Mouse (Mus musculus) kidney, adult 2 months (tissue): ENCODE results near the gene Abcf1.
A peak's percentile ranks its signal among the peaks of the same experiment; 100 is the strongest.

Source experiments
- CTCF ChIP-seq: fragments of 200-500 bp; conservative IDR thresholded peaks from 2 replicates; pipeline ENCODE4 v1.5.1; 2011; ENCODE audit warnings: low read depth, mild to moderate bottlenecking, control low read depth, low read length, moderate library complexity, mixed read lengths; ENCODE audit not compliant: insufficient read depth, insufficient read length
- POLR2A ChIP-seq: fragments of 200-500 bp; IDR thresholded peaks from one replicate; pipeline ENCODE4 v1.6.1; 2011; ENCODE audit warnings: low read depth, low read length, control low read depth

DNA sequence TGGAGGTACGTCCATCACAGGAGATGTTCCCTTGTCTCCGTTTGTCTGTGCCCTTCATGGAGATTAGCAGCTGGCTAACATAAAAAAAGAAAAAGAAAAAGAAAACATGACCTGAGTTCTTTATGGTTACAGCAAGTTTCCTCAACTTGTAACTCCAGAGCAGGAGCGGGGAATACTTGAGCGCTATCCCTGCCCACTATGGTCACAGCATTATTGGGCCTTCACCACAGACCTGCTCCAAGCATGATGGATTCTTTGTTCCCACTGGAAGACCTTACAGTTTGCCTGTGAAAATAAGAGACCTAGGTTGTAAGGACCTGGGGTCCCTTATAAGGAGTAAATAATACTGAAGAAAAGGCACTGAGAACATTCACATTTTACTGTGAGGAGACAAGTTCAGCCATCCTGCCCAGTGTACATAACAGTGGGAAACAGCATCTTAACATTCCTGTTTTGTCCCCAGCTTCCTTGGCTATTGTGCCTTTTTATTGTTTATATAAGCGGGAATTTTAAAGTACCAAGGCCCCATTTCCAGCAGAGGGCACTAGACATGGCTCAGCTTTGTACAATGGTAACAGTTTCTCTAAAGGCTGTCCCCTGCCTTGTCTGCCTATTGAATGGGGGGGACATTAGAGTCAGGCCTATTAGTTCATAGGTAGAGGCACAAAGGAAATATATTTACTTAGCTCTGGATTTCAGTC is 48.5 kb downstream of the Abcf1 start:
- TF ChIP-seq CTCF (peak; percentile 42), POLR2A (no peak)
